Mouse (Mus musculus): ENCODE results near the gene Lpxn. TPM values are rescaled to one million over a fixed set of nuclear protein-coding genes. Genes with fewer than 3 reads are reported as not detected.

Gene Lpxn
- polyA plus RNA-seq, 1 experiment from 2014 or later: 84.8 TPM

GRCm38 (mm10) chr19:12796328-12796931 lies 437 bp downstream of the Lpxn start:
- WGBS (ENCODE audit: missing documents): under 1% methylated on average over 29 of the region's 29 CpGs
- H3K27ac ChIP-seq: peak overlapping the region; percentile 98
- H3K4me3 ChIP-seq (ENCODE audit: inconsistent target): peak overlapping the region; percentile 61
- H3K79me2 ChIP-seq (ENCODE audit: inconsistent target): peaks cover 70% of the 10 kb centered on the region
- H3K36me3 ChIP-seq (ENCODE audit: inconsistent target): no peaks in the 10 kb centered on the region

- Histone ChIP-seq H3K36me3 (ENCODE audit: inconsistent target) (no peaks in the 10 kb centered on the region), H3K79me2 (ENCODE audit: inconsistent target) (peaks cover 70% of the 10 kb centered on the region), H3K4me3 (ENCODE audit: inconsistent target) (peak overlapping the region; percentile 61), H3K27ac (peak overlapping the region; percentile 98)
- WGBS (ENCODE audit: missing documents): 0% methylated on average over 6 of the region's 7 CpGs
Measured at GRCm38 (mm10) chr19:12797071-12797470, 1.1 kb downstream of the Lpxn start.

GRCm38 (mm10) chr19:12798404-12798803 lies 2.4 kb downstream of the Lpxn start:
- peak overlapping the region; percentile 98 for H3K27ac ChIP-seq
- peaks cover 70% of the 10 kb centered on the region for H3K79me2 ChIP-seq (ENCODE audit: inconsistent target)
- H3K36me3 ChIP-seq (ENCODE audit: inconsistent target): no peaks in the 10 kb centered on the region
- H3K4me3 ChIP-seq (ENCODE audit: inconsistent target): peak overlapping the region; percentile 87
- WGBS (ENCODE audit: missing documents): 0% methylated on average over 4 of the region's 4 CpGs

GRCm38 (mm10) chr19:12799081-12799480 lies 3.1 kb downstream of the Lpxn start:
- Histone ChIP-seq H3K36me3 (ENCODE audit: inconsistent target) (no peaks in the 10 kb centered on the region), H3K27ac (peak overlapping the region; percentile 98), H3K79me2 (ENCODE audit: inconsistent target) (peaks cover 70% of the 10 kb centered on the region), H3K4me3 (ENCODE audit: inconsistent target) (peak overlapping the region; percentile 87)
- 67% methylated on average over 3 of the region's 3 CpGs for WGBS (ENCODE audit: missing documents)

- WGBS (ENCODE audit: missing documents): 66% methylated on average over 2 of the region's 2 CpGs
- Histone ChIP-seq H3K27ac (peak overlapping the region; percentile 98), H3K36me3 (ENCODE audit: inconsistent target) (peaks cover 5% of the 10 kb centered on the region), H3K79me2 (ENCODE audit: inconsistent target) (peaks cover 80% of the 10 kb centered on the region), H3K4me3 (ENCODE audit: inconsistent target) (peak overlapping the region; percentile 87)
Measured at GRCm38 (mm10) chr19:12800621-12801020, 4.6 kb downstream of the Lpxn start.

- peaks cover 85% of the 10 kb centered on the region for H3K79me2 ChIP-seq (ENCODE audit: inconsistent target)
- peaks cover 5% of the 10 kb centered on the region for H3K36me3 ChIP-seq (ENCODE audit: inconsistent target)
- peak overlapping the region; percentile 87 for H3K4me3 ChIP-seq (ENCODE audit: inconsistent target)
- peak overlapping the region; percentile 98 for H3K27ac ChIP-seq
- 0% methylated on average over 3 of the region's 3 CpGs for WGBS (ENCODE audit: missing documents)
Measured at GRCm38 (mm10) chr19:12801046-12801445, 5.1 kb downstream of the Lpxn start.

GRCm38 (mm10) chr19:12802830-12803229 lies 6.8 kb downstream of the Lpxn start:
- WGBS (ENCODE audit: missing documents): 86% methylated on average over 3 of the region's 3 CpGs
- H3K79me2 ChIP-seq (ENCODE audit: inconsistent target): peaks cover 99% of the 10 kb centered on the region
- no peak overlapping the region for H3K4me3 ChIP-seq (ENCODE audit: inconsistent target)
- H3K27ac ChIP-seq: peak overlapping the region; percentile 98
- H3K36me3 ChIP-seq (ENCODE audit: inconsistent target): peaks cover 11% of the 10 kb centered on the region

GRCm38 (mm10) chr19:12804237-12804636 lies 8.2 kb downstream of the Lpxn start:
- Histone ChIP-seq H3K79me2 (ENCODE audit: inconsistent target) (peaks cover 100% of the 10 kb centered on the region), H3K4me3 (ENCODE audit: inconsistent target) (no peak overlapping the region), H3K36me3 (ENCODE audit: inconsistent target) (peaks cover 21% of the 10 kb centered on the region), H3K27ac (no peak overlapping the region)
- WGBS (ENCODE audit: missing documents): 100% methylated on average over 1 of the region's 1 CpGs

- WGBS (ENCODE audit: missing documents): 87% methylated on average over 3 of the region's 3 CpGs
- peaks cover 100% of the 10 kb centered on the region for H3K79me2 ChIP-seq (ENCODE audit: inconsistent target)
- 0 out of 2 replicates have a peak overlapping the region, but pooled peaks have one; percentile 7 for H3K27ac ChIP-seq
- peaks cover 33% of the 10 kb centered on the region for H3K36me3 ChIP-seq (ENCODE audit: inconsistent target)
- H3K4me3 ChIP-seq (ENCODE audit: inconsistent target): no peak overlapping the region
Measured at GRCm38 (mm10) chr19:12805730-12806129, 9.7 kb downstream of the Lpxn start.

GRCm38 (mm10) chr19:12806214-12806613 lies 10.2 kb downstream of the Lpxn start:
- Histone ChIP-seq H3K4me3 (ENCODE audit: inconsistent target) (no peak overlapping the region), H3K36me3 (ENCODE audit: inconsistent target) (peaks cover 34% of the 10 kb centered on the region), H3K27ac (0 out of 2 replicates have a peak overlapping the region, but pooled peaks have one; percentile 7), H3K79me2 (ENCODE audit: inconsistent target) (peaks cover 100% of the 10 kb centered on the region)
- WGBS (ENCODE audit: missing documents): 47% methylated on average over 2 of the region's 2 CpGs

- Histone ChIP-seq H3K79me2 (ENCODE audit: inconsistent target) (peaks cover 100% of the 10 kb centered on the region), H3K4me3 (ENCODE audit: inconsistent target) (no peak overlapping the region), H3K36me3 (ENCODE audit: inconsistent target) (peaks cover 34% of the 10 kb centered on the region), H3K27ac (no peak overlapping the region)
- 86% methylated on average over 1 of the region's 1 CpGs for WGBS (ENCODE audit: missing documents)
Measured at GRCm38 (mm10) chr19:12812644-12813364, 16.8 kb downstream of the Lpxn start.

- H3K79me2 ChIP-seq (ENCODE audit: inconsistent target): peaks cover 93% of the 10 kb centered on the region
- no peak overlapping the region for H3K27ac ChIP-seq
- 67% methylated on average over 1 of the region's 1 CpGs for WGBS (ENCODE audit: missing documents)
- no peak overlapping the region for H3K4me3 ChIP-seq (ENCODE audit: inconsistent target)
- peaks cover 28% of the 10 kb centered on the region for H3K36me3 ChIP-seq (ENCODE audit: inconsistent target)
Measured at GRCm38 (mm10) chr19:12813883-12814282, 17.9 kb downstream of the Lpxn start.

- no peak overlapping the region for H3K4me3 ChIP-seq (ENCODE audit: inconsistent target)
- 8% methylated on average over 1 of the region's 1 CpGs for WGBS (ENCODE audit: missing documents)
- peaks cover 10% of the 10 kb centered on the region for H3K36me3 ChIP-seq (ENCODE audit: inconsistent target)
- peak overlapping the region; percentile 54 for H3K27ac ChIP-seq
- peaks cover 82% of the 10 kb centered on the region for H3K79me2 ChIP-seq (ENCODE audit: inconsistent target)
Measured at GRCm38 (mm10) chr19:12818507-12818906, 22.5 kb downstream of the Lpxn start.

GRCm38 (mm10) chr19:12820383-12820782 lies 24.4 kb downstream of the Lpxn start:
- H3K27ac ChIP-seq: peak overlapping the region; percentile 54
- peaks cover 28% of the 10 kb centered on the region for H3K36me3 ChIP-seq (ENCODE audit: inconsistent target)
- H3K79me2 ChIP-seq (ENCODE audit: inconsistent target): peaks cover 82% of the 10 kb centered on the region
- WGBS (ENCODE audit: missing documents): 25% methylated on average over 4 of the region's 4 CpGs
- H3K4me3 ChIP-seq (ENCODE audit: inconsistent target): no peak overlapping the region

- Histone ChIP-seq H3K36me3 (ENCODE audit: inconsistent target) (peaks cover 44% of the 10 kb centered on the region), H3K79me2 (ENCODE audit: inconsistent target) (peaks cover 74% of the 10 kb centered on the region), H3K27ac (no peak overlapping the region), H3K4me3 (ENCODE audit: inconsistent target) (no peak overlapping the region)
- 90% methylated on average over 4 of the region's 4 CpGs for WGBS (ENCODE audit: missing documents)
Measured at GRCm38 (mm10) chr19:12824549-12824948, 28.6 kb downstream of the Lpxn start.

All from macrophage (primary cell).